Mouse (Mus musculus) liver, embryonic 14.5 days (tissue): ENCODE measurements around the gene Ntn4. TPM values are rescaled to one million over a fixed set of nuclear protein-coding genes. Genes with fewer than 3 reads are reported as not detected.

Experiments used
- ATAC-seq: fragments of 200-750 bp; cut with Nextera tagmentation; 2 replicates; pipeline ENCODE4 v1.8.0; 2017; ENCODE audit warnings: moderate number of reproducible peaks, mild to moderate bottlenecking, moderate library complexity; ENCODE audit not compliant: insufficient read depth
- DNase-seq, 3 experiments: peaks; one replicate each; pipeline ENCODE4 v3.0.0-alpha.2; 2012 to 2013; ENCODE audit warnings: low read depth in 3 of 3, low spot score in 3 of 3
- H3K27ac ChIP-seq: fragments of 300-500 bp; sonication (generic); 2 replicates; pipeline ENCODE4 v1.5.1; 2014; ENCODE audit warnings: moderate library complexity, mild to moderate bottlenecking, control low read depth, inconsistent platforms
- H3K27me3 ChIP-seq: fragments of 300-500 bp; sonication (generic); 2 replicates; pipeline ENCODE4 v1.6.1; 2014; ENCODE audit warnings: mild to moderate bottlenecking, low read length, moderate library complexity; ENCODE audit not compliant: control insufficient read depth, insufficient read depth
- H3K36me3 ChIP-seq: fragments of 300-500 bp; sonication (generic); replicated peaks from 2 replicates; pipeline ENCODE4 v1.6.1; 2014; ENCODE audit warnings: low read depth; ENCODE audit not compliant: control insufficient read depth, insufficient read depth
- H3K4me1 ChIP-seq, 2 experiments: fragments of 200-500 bp in 1 of 2; fragments of 300-500 bp in 1 of 2; sonication (generic) in 1 of 2; replicated peaks; 2 replicates each; pipeline ENCODE4 v1.6.1; 2012 to 2014; ENCODE audit warnings: antibody characterized with exemption in 1 of 2, inconsistent platforms in 1 of 2, low read length in 1 of 2; ENCODE audit not compliant: control insufficient read depth in 2 of 2, insufficient read depth in 2 of 2
- H3K4me2 ChIP-seq: fragments of 300-500 bp; sonication (generic); 2 replicates; pipeline ENCODE4 v1.6.1; 2014; ENCODE audit warnings: low read depth, mild to moderate bottlenecking, control low read depth, moderate library complexity
- H3K4me3 ChIP-seq, 2 experiments: fragments of 200-500 bp in 1 of 2; fragments of 300-500 bp in 1 of 2; sonication (generic) in 1 of 2; 2 replicates each; pipeline ENCODE4 v1.5.1; 2012 to 2014; ENCODE audit warnings: low read depth in 2 of 2, low read length in 2 of 2, mild to moderate bottlenecking in 2 of 2, control low read depth in 1 of 2, inconsistent platforms in 1 of 2, moderate library complexity in 1 of 2; ENCODE audit not compliant: insufficient read depth in 1 of 2
- H3K9ac ChIP-seq: fragments of 300-500 bp; sonication (generic); replicated peaks from 2 replicates; pipeline ENCODE4 v1.6.1; 2014; ENCODE audit warnings: mild to moderate bottlenecking, control low read depth, moderate library complexity
- H3K9me3 ChIP-seq: fragments of 300-500 bp; sonication (generic); 2 replicates; pipeline ENCODE4 v1.6.1; 2016; ENCODE audit warnings: low read length, mixed read lengths; ENCODE audit not compliant: control insufficient read depth
- CTCF ChIP-seq: IDR thresholded peaks from 2 replicates; pipeline ENCODE4 v1.5.1; 2016; ENCODE audit warnings: antibody characterized with exemption, low read depth, control low read depth
- EP300 ChIP-seq: IDR thresholded peaks from 2 replicates; pipeline ENCODE4 v1.6.1; 2016; ENCODE audit warnings: antibody characterized with exemption, low read depth
- WGBS: fragments of 180-500 bp; shearing (Covaris S2); extraction: QIAGEN DNeasy Blood & Tissue Kit; methylation state at CpG from one replicate; pipeline ENCODE4 v1.1.7; 2014; ENCODE audit not compliant: insufficient replicate concordance; 5-methylcytosine and 5-hydroxymethylcytosine counted together
- polyA plus RNA-seq, 2 experiments: library from polyadenylated mRNA; depleted of rRNA in 1 of 2; stranded (reverse) in 1 of 2; unstranded in 1 of 2; fragments of >200 nt; fragmentation: Nextera tagmentation in 1 of 2; extraction: Ambion mirVana in 1 of 2; gene quantifications; 2 replicates each; pipeline versions ENCODE4 v1.2.1 to v1.2.3; 2012 to 2014

Gene Ntn4
- polyA plus RNA-seq, 2 experiments = 0.11 to 0.52 TPM

DNA sequence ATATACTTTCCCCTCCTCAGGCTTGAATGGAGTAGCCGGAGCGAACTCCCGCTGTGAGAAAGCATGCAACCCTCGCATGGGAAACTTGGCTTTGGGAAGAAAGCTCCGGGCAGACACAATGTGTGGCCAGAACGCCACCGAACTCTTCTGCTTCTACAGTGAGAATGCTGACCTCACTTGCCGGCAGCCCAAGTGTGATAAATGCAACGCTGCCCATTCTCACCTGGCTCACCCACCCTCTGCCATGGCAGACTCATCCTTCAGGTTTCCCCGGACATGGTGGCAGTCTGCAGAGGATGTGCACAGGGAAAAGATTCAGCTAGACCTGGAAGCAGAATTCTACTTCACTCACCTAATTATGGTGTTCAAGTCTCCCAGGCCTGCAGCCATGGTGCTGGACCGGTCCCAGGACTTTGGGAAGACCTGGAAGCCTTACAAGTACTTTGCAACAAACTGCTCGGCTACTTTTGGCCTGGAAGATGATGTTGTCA is 4.0 kb downstream of the Ntn4 start:
- no peak for DNase-seq
- Histone ChIP-seq H3K27ac (no peak overlapping the region), H3K4me3 (no peak overlapping the region), H3K4me1 (peaks cover 20 to 25% of the 10 kb centered on the region in 2 experiments), H3K9me3 (no peaks in the 10 kb centered on the region), H3K9ac (no peak overlapping the region), H3K36me3 (no peaks in the 10 kb centered on the region), H3K4me2 (no peak overlapping the region), H3K27me3 (peaks cover 25% of the 10 kb centered on the region)
- TF ChIP-seq EP300 (no peak), CTCF (no peak)
- ATAC-seq = no peak
- 85% methylated on average over 12 of the region's 12 CpGs for WGBS

DNA sequence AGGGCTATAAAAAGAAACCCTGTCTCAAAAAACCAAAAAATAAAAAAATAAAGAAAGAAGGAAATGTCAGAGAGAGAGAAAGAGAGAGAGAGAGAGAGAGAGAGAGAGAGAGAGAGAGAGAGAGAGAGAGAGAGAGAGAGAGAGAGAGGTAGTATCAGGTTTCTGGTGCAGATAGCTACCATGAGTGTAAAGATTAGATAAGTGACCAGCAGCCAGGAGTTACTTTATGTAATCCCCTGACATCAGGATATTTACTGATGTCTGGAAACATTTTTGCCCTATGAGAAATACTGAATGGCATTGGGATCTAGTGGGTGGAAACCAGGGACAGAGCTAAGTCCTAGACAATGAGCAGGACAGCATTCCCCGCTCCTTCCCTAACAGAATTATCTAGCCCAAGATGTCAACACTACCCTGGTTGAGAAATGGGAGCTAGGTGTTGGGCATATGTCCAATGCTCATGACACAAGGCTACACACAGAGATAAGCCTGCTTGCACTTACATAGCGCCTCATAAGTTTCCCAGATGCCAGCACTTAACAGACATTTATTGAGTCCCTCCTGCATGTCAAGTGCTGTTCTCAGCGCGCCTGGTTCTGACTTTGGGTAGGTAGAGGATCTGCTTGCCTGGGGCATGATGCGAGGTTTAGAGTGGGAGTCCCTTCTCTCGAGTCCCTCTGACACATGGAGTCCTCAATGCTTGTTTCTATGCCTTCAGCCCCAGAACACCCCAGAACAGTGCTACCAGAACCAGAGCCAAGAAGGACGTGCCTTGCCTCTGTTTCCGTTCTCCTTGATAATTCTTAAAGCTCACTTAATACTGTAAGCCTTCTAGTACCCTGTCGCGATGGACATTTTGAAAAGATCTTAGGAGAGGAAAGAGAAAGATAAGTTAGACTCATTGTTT is 7.4 kb downstream of the Ntn4 start:
- peak overlapping the region; percentile 27; the same call in 1 of the 2 replicates for H3K27ac ChIP-seq
- DNase-seq (no peak), ATAC-seq (peak; percentile 74)
- no peak overlapping the region for H3K4me3 ChIP-seq
- H3K4me1 ChIP-seq = peaks cover 14% of the 10 kb centered on the region in 2 experiments
- H3K9me3 ChIP-seq = no peaks in the 10 kb centered on the region
- H3K4me2 ChIP-seq = peak overlapping the region; percentile 24; the same call in 1 of the 2 replicates
- H3K9ac ChIP-seq = no peak overlapping the region
- no peaks in the 10 kb centered on the region for H3K27me3 ChIP-seq
- TF ChIP-seq EP300 (peak; percentile 47), CTCF (no peak)
- H3K36me3 ChIP-seq = no peaks in the 10 kb centered on the region
- 67% methylated on average over 10 of the region's 10 CpGs for WGBS

DNA sequence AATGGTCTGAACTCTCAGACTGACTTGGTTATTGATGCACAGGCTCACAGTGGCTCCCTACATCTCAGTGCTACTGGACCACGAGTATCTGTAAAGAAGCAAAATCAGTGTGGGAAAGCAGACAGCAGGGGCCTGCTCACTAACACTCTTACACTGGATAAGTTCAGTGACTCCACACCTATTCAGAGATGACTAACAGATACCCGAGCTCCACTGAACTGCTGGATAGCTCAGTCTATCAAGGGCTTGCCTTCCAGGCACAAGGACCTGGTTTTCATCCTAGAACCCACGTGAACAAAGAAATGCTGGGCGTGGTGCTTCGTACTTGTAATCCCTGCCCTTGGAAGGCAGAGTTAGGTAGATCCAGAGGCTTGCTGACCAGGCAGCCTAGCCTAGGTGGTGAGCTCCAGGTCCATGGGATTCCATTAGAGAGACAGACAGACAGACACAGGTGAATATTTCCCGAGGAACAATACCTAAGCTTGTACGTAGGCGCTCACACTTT is 8.2 kb downstream of the Ntn4 start:
- no peak for TF ChIP-seq EP300
- TF ChIP-seq CTCF = no peak
- H3K4me1 ChIP-seq = peaks cover 10 to 12% of the 10 kb centered on the region in 2 experiments
- no peaks in the 10 kb centered on the region for H3K36me3 ChIP-seq
- H3K4me2 ChIP-seq = no peak overlapping the region
- WGBS = 75% methylated on average over 8 of the region's 8 CpGs
- ATAC-seq (no peak), DNase-seq (no peak)
- no peak overlapping the region for H3K9ac ChIP-seq
- H3K4me3 ChIP-seq = no peak overlapping the region
- no peak overlapping the region for H3K27ac ChIP-seq
- no peaks in the 10 kb centered on the region for H3K27me3 ChIP-seq
- no peaks in the 10 kb centered on the region for H3K9me3 ChIP-seq

DNA sequence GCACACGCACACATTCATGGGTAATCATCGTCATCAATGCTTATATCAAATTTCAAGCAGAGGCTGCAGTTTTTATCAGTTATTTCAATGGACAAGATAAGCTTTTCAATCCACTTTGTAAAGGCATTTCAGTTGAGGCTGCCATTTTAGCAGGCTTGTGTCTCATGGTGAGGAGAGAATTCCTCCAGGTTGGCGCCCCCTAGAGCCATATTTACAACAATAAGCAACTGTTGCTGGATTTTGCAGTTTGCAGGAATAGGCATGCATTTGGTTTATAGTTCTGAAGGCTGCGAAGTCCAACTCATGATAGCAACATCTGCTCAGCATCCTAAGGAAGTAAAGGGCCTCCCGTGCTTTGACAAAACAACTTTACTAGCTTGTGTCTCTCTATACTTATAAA is 8.6 kb downstream of the Ntn4 start:
- H3K4me1 ChIP-seq = peaks cover 10 to 12% of the 10 kb centered on the region in 2 experiments
- TF ChIP-seq EP300 (no peak), CTCF (peak; percentile 42; the same call in 1 of the 2 replicates)
- H3K9me3 ChIP-seq = no peaks in the 10 kb centered on the region
- no peak overlapping the region for H3K27ac ChIP-seq
- H3K27me3 ChIP-seq = no peaks in the 10 kb centered on the region
- H3K4me3 ChIP-seq = no peak overlapping the region
- H3K4me2 ChIP-seq = no peak overlapping the region
- no peak for DNase-seq
- no peak for ATAC-seq
- no peak overlapping the region for H3K9ac ChIP-seq
- no peaks in the 10 kb centered on the region for H3K36me3 ChIP-seq
- WGBS = 61% methylated on average over 5 of the region's 5 CpGs

DNA sequence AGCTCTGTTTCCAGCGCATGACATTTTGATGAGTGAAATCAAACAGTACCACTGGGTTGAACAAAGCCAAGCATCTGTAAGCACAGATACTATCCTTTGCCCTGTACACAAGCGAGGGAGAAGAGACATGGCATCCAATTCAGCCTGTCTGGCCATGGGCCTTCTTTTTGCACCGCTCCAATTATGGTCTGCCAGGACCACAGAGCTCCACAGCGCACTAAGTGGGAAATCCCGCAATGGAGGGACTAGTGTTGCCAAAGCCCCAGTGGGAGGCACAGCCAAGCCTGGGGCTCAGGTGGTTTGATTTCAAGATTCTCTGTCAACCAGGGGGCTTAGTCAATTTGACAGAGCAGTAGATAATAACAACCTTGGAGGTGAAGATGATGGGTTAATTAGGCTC is 9.1 kb downstream of the Ntn4 start:
- WGBS = 81% methylated on average over 5 of the region's 5 CpGs
- no peak for ATAC-seq
- Histone ChIP-seq H3K4me3 (no peak overlapping the region), H3K4me1 (peaks cover 10 to 12% of the 10 kb centered on the region in 2 experiments), H3K36me3 (no peaks in the 10 kb centered on the region), H3K9me3 (no peaks in the 10 kb centered on the region), H3K27me3 (no peaks in the 10 kb centered on the region), H3K4me2 (no peak overlapping the region), H3K27ac (no peak overlapping the region), H3K9ac (no peak overlapping the region)
- TF ChIP-seq EP300 (no peak), CTCF (no peak)
- DNase-seq = no peak
